Comparison of ENCODE assay signal across 8 mouse cellular contexts in the genomic region with DNA sequence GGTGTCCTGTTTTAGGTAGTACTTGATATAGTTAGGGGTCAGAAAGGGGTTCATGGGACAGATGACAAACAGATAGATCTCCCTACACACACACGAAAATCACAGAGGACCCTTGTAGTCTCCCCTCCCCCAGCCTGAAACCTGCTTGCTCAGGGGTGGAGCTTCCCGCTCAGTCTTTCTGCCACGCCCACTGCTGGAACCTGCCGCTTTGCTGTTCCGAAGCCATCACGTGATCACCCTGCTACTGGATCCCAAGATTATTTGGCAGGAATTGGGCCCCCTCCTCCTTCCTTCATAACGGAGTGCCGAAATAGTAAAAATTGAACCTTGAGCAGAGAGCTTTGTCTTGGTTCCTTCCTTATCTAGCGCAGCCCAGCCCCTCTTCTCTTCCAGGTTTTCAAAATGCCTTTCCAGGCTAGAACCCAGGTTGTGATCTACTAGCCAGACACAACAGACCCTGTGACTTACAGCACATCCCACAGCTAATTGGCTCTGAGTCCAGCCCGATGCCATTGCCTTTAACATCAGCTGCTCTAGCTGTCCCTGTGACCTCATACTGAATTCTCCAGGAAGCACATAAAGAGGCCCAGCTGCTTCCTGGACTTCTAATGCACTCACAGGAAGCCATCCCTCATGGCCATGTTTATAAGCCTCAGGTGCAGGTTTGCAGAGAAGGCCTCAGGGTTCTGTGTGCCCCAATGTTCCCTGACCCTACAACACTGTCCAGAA.
A peak's percentile ranks its signal among the peaks of the same experiment; 100 is the strongest.
DNase-seq lines count a peak whose midpoint lies in the region; ATAC-seq and TF ChIP-seq lines count a peak whose summit lies in the region.
"Not testable (repeated sequence)": the region's sequence is repeated elsewhere in the genome, so short reads cannot be mapped to it uniquely, and the experiment has no call there.

No protein-coding gene starts in this region.

- not testable (repeated sequence) for TF ChIP-seq CTCF in cortical plate, adult 2 months (IDR thresholded peaks at IDR 0.05; ENCODE audit: extremely low read depth, insufficient read depth, low read length)

- H3K4me3 ChIP-seq in cortical plate, adult 2 months (ENCODE audit: insufficient read depth, low read length); kidney, embryonic 14.5 days (ENCODE audit: low read length); liver, embryonic 12.5 days; stomach, embryonic 15.5 days (replicated peaks): not testable (repeated sequence)
- H3K4me3 ChIP-seq in midbrain, embryonic 10.5 days: peak overlapping the region; percentile 7; the same call in 1 of the 2 replicates

- H3K27me3 ChIP-seq in kidney, embryonic 14.5 days (ENCODE audit: control insufficient read depth, insufficient read depth, low read length); liver, embryonic 12.5 days (replicated peaks); midbrain, embryonic 10.5 days (ENCODE audit: low read depth, poor library complexity, severe bottlenecking); stomach, embryonic 15.5 days (replicated peaks): not testable (repeated sequence)

- DNase-seq in A20 (ENCODE audit: low read depth, low spot score): peak; percentile 58
- DNase-seq in gastrocnemius, adult 18-20 months (ENCODE audit: low spot score): peak; percentile 30
- peak; percentile 70 for DNase-seq in heart, postnatal 4 days
- DNase-seq in midbrain, embryonic 10.5 days (ENCODE audit: low spot score): peak; percentile 17

- peaks cover 12% of the 10 kb centered on the region for H3K4me1 ChIP-seq in cortical plate, adult 2 months (ENCODE audit: control insufficient read depth, insufficient read depth, low read length)
- peaks cover 25% of the 10 kb centered on the region for H3K4me1 ChIP-seq in kidney, embryonic 14.5 days (ENCODE audit: control insufficient read depth, insufficient read depth, low read length)
- peaks cover 35% of the 10 kb centered on the region for H3K4me1 ChIP-seq in liver, embryonic 12.5 days
- peaks cover 29% of the 10 kb centered on the region for H3K4me1 ChIP-seq in midbrain, embryonic 10.5 days
- peaks cover 23% of the 10 kb centered on the region for H3K4me1 ChIP-seq in stomach, embryonic 15.5 days

- peak; percentile 79 for ATAC-seq in kidney, embryonic 14.5 days (ENCODE audit: low FRiP score, low TSS enrichment)
- 0 out of 2 replicates have a peak, but pooled peaks have one; percentile 32 for ATAC-seq in liver, embryonic 12.5 days
- ATAC-seq in stomach, embryonic 15.5 days (ENCODE audit: insufficient read depth, low FRiP score, low read depth): peak; percentile 63; the same call in 1 of the 2 replicates

- WGBS in kidney, embryonic 14.5 days: 5% methylated on average over 10 of the region's 10 CpGs
- WGBS in liver, embryonic 12.5 days (ENCODE audit: insufficient replicate concordance): 5% methylated on average over 10 of the region's 10 CpGs
- 20% methylated on average over 10 of the region's 10 CpGs for WGBS in midbrain, embryonic 10.5 days
- WGBS in stomach, embryonic 15.5 days: 4% methylated on average over 10 of the region's 10 CpGs

- peak overlapping the region; percentile 24; the same call in 1 of the 2 replicates for H3K27ac ChIP-seq in cortical plate, adult 2 months (ENCODE audit: insufficient read depth, low read length)
- peak overlapping the region; percentile 80 for H3K27ac ChIP-seq in kidney, embryonic 14.5 days (ENCODE audit: low read depth, low read length)
- 0 out of 2 replicates have a peak overlapping the region, but pooled peaks have one; percentile 31 for H3K27ac ChIP-seq in liver, embryonic 12.5 days
- peak overlapping the region; percentile 69 for H3K27ac ChIP-seq in midbrain, embryonic 10.5 days (replicated peaks)
- H3K27ac ChIP-seq in stomach, embryonic 15.5 days: peak overlapping the region; percentile 46; the same call in 1 of the 2 replicates

- not testable (repeated sequence) for TF ChIP-seq POLR2A in cortical plate, adult 2 months (IDR thresholded peaks at IDR 0.05; ENCODE audit: extremely low read depth, insufficient read depth, low read length)

- H3K9ac ChIP-seq in kidney, embryonic 14.5 days (ENCODE audit: low read depth, low read length); stomach, embryonic 15.5 days: not testable (repeated sequence)
- H3K9ac ChIP-seq in liver, embryonic 12.5 days: peak overlapping the region; percentile 31; the same call in 1 of the 2 replicates

- not testable (repeated sequence) for H3K9me3 ChIP-seq in kidney, embryonic 14.5 days (ENCODE audit: control insufficient read depth, low read length); liver, embryonic 12.5 days (replicated peaks); midbrain, embryonic 10.5 days (replicated peaks); stomach, embryonic 15.5 days

- H3K36me3 ChIP-seq in kidney, embryonic 14.5 days (ENCODE audit: control insufficient read depth, insufficient read depth, low read length); stomach, embryonic 15.5 days: not testable (repeated sequence)
- peaks cover 11% of the 10 kb centered on the region for H3K36me3 ChIP-seq in liver, embryonic 12.5 days
- H3K36me3 ChIP-seq in midbrain, embryonic 10.5 days: peaks cover 12% of the 10 kb centered on the region; the same call in 1 of the 2 replicates

- peak overlapping the region; percentile 27; the same call in 1 of the 2 replicates for H3K4me2 ChIP-seq in kidney, embryonic 14.5 days (replicated peaks; ENCODE audit: low read depth, low read length)
- peak overlapping the region; percentile 56 for H3K4me2 ChIP-seq in liver, embryonic 12.5 days
- H3K4me2 ChIP-seq in stomach, embryonic 15.5 days: peak overlapping the region; percentile 41

Comparison
In these comparisons a context has a peak if more than half of its experiments do, and no peak if none do; other contexts are left out.
1. DNase-seq: peak in every context shown above with its lines; median percentile 70 in heart, postnatal 4 days; 58 in A20; 30 in gastrocnemius, adult 18-20 months; 17 in midbrain, embryonic 10.5 days.
2. H3K27ac ChIP-seq: peak in every context shown above with its lines; median percentile 80 in kidney, embryonic 14.5 days; 69 in midbrain, embryonic 10.5 days; 46 in stomach, embryonic 15.5 days; 31 in liver, embryonic 12.5 days; 24 in cortical plate, adult 2 months.